Mouse (Mus musculus): ENCODE data around the gene Ccnl2.

The Ccnl2 gene

GRCm38 (mm10) chr4:155838187-155839153, 26.2 kb downstream of the Ccnl2 start:
- no peak for DNase-seq (ENCODE audit: low spot score in 2 of 2)

- DNase-seq (ENCODE audit: low spot score in 2 of 2): peak; percentile 61 to 87
Observed at GRCm38 (mm10) chr4:155839483-155839910, 27.2 kb downstream of the Ccnl2 start, which contains the start of gene Mxra8. Mxra8 (plus strand) TSS chr4:155839680.

- no peak for DNase-seq (ENCODE audit: low spot score in 2 of 2)
Observed at GRCm38 (mm10) chr4:155840076-155841002, 28.1 kb downstream of the Ccnl2 start.

GRCm38 (mm10) chr4:155841003-155841454, 28.7 kb downstream of the Ccnl2 start:
- DNase-seq (ENCODE audit: low spot score in 2 of 2): peak in 1 of 2 experiments; percentile 60

- DNase-seq (ENCODE audit: low spot score in 2 of 2): peak in 1 of 2 experiments; percentile 0
Observed at GRCm38 (mm10) chr4:155841651-155842270, 29.5 kb downstream of the Ccnl2 start.

- no peak for DNase-seq (ENCODE audit: low spot score in 2 of 2)
Observed at GRCm38 (mm10) chr4:155843231-155843630, 30.9 kb downstream of the Ccnl2 start.

- peak; percentile 88 to 94 for DNase-seq (ENCODE audit: low spot score in 2 of 2)
Observed at GRCm38 (mm10) chr4:155846871-155847578, 34.7 kb downstream of the Ccnl2 start, which contains the start of gene Dvl1. Dvl1 (plus strand) TSS chr4:155847402.

GRCm38 (mm10) chr4:155847591-155848352, 35.5 kb downstream of the Ccnl2 start:
- no peak for DNase-seq (ENCODE audit: low spot score in 2 of 2)

GRCm38 (mm10) chr4:155848434-155849095, 36.3 kb downstream of the Ccnl2 start:
- DNase-seq (ENCODE audit: low spot score in 2 of 2): peak in 1 of 2 experiments; percentile 4

GRCm38 (mm10) chr4:155849391-155849790, 37.1 kb downstream of the Ccnl2 start:
- DNase-seq (ENCODE audit: low spot score in 2 of 2): no peak

GRCm38 (mm10) chr4:155849792-155850451, 37.6 kb downstream of the Ccnl2 start:
- no peak for DNase-seq (ENCODE audit: low spot score in 2 of 2)

GRCm38 (mm10) chr4:155851368-155851767, 39.1 kb downstream of the Ccnl2 start:
- peak in 1 of 2 experiments; percentile 1 for DNase-seq (ENCODE audit: low spot score in 2 of 2)

- peak in 1 of 2 experiments; percentile 8 for DNase-seq (ENCODE audit: low spot score in 2 of 2)
Observed at GRCm38 (mm10) chr4:155851951-155852411, 39.7 kb downstream of the Ccnl2 start.

- no peak for DNase-seq (ENCODE audit: low spot score in 2 of 2)
Observed at GRCm38 (mm10) chr4:155853421-155853820, 41.1 kb downstream of the Ccnl2 start.

GRCm38 (mm10) chr4:155854991-155855390, 42.7 kb downstream of the Ccnl2 start:
- DNase-seq (ENCODE audit: low spot score in 2 of 2): no peak

GRCm38 (mm10) chr4:155856071-155856470, 43.8 kb downstream of the Ccnl2 start:
- DNase-seq (ENCODE audit: low spot score in 2 of 2): no peak

GRCm38 (mm10) chr4:155856881-155857280, 44.6 kb downstream of the Ccnl2 start:
- no peak for DNase-seq (ENCODE audit: low spot score in 2 of 2)

- DNase-seq (ENCODE audit: low spot score in 2 of 2): peak in 1 of 2 experiments; percentile 17
Observed at GRCm38 (mm10) chr4:155859318-155859717, 47.0 kb downstream of the Ccnl2 start.

GRCm38 (mm10) chr4:155861787-155862186, 49.5 kb downstream of the Ccnl2 start:
- no peak for DNase-seq (ENCODE audit: low spot score in 2 of 2)

Data from urinary bladder, postnatal 36 days (tissue).